Mouse (Mus musculus) thymus, adult 2 months (tissue): ENCODE data around the gene Wdr66.

Experiments used
- CTCF ChIP-seq: fragments of 200-500 bp; IDR thresholded peaks from 2 replicates; pipeline ENCODE4 v1.5.1; 2012; ENCODE audit warnings: mild to moderate bottlenecking, control low read depth, low read length, moderate library complexity, borderline replicate concordance; ENCODE audit not compliant: control insufficient read depth, poor library complexity, insufficient read depth; ENCODE audit errors: extremely low read depth
- POLR2A ChIP-seq: fragments of 200-500 bp; IDR thresholded peaks from 2 replicates; pipeline ENCODE4 v1.6.1; 2012; ENCODE audit warnings: mild to moderate bottlenecking, low read length, control low read depth, moderate library complexity; ENCODE audit not compliant: control insufficient read depth, poor library complexity, insufficient read depth; ENCODE audit errors: extremely low read depth

DNA sequence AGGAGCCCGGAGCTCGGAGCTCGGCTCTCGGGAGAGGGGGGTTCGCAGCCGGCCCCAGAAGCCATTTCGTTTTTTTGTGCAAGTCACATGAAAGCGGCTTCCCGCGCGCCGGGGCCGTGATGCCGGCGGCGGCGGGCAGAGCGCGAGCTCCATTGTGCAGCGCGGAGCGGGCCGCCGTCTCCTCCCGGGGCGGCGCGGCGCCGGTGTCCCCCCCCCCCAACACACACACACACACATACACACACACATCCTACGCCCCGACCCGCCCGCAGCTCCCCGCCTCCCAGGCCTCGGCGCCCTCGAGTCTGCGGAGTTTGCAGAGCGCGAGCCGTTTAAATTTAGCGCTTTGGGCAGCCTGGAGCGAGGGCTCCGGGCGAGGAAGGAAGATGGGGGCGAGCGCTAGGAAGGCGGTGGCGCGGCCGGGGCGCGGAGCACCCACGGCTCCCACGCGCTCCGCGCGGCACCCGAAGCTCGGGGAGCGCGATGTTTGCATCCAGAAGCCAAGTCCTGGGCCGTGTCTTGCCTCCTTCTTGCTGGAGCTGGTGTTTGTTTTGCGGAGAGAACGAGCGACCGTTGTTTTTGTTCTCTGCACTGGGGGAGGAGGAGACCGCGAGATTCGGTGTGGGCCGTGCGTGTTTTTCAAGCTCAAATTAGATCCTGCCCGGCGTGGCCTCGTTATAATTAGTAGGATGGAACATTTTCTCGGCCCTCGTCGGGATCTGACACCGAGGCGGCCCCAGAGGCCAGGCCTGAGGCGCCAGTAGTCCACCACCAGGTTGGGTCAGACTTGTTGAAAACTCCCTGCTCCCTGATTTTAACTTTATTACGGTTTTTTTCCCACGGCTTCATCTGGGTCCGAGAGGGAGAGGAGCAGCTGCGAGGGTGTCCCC is 93.3 kb downstream of the Wdr66 start:
- TF ChIP-seq CTCF (no peak), POLR2A (0 out of 2 replicates have a peak, but pooled peaks have one; percentile 2)
